Mouse (Mus musculus) regulatory T cell (primary cell): ENCODE results near the gene Bicra.

ENCODE experiments used
- in situ Hi-C: fragments of 300-600 bp; cut with MboI, MseI; formaldehyde crosslinking; loops from one replicate; pipeline ENCODE4 v1.15.1; 2025; ENCODE audit warnings: high pct_unique_total_duplicates

Gene Bicra

GRCm38 (mm10) chr7:15974712-15975111, 73.0 kb downstream of the Bicra start:
- in situ Hi-C loops: no loop called here

GRCm38 (mm10) chr7:15972247-15972646, 75.5 kb downstream of the Bicra start:
- in situ Hi-C loops: no loop called here

- in situ Hi-C loops: no loop called here
Observed at GRCm38 (mm10) chr7:15969674-15970073, 78.0 kb downstream of the Bicra start.

GRCm38 (mm10) chr7:15968322-15968721, 79.4 kb downstream of the Bicra start:
- in situ Hi-C loops: no loop called here

GRCm38 (mm10) chr7:15967312-15967711, 80.4 kb downstream of the Bicra start, which contains the start of gene Ehd2:
Gene Ehd2, minus strand, starts transcription at chr7:15967567.
- in situ Hi-C loops: no loop called here

- in situ Hi-C loops: no loop called here
Observed at GRCm38 (mm10) chr7:15966489-15966888, 81.2 kb downstream of the Bicra start.

GRCm38 (mm10) chr7:15963798-15964652, 83.7 kb downstream of the Bicra start:
- in situ Hi-C loops: no loop called here

- in situ Hi-C loops: no loop called here
Observed at GRCm38 (mm10) chr7:15962311-15963288, 85.1 kb downstream of the Bicra start.

GRCm38 (mm10) chr7:15961798-15962197, 85.9 kb downstream of the Bicra start:
- in situ Hi-C loops: no loop called here

GRCm38 (mm10) chr7:15961239-15961638, 86.5 kb downstream of the Bicra start:
- in situ Hi-C loops: no loop called here

- in situ Hi-C loops: no loop called here
Observed at GRCm38 (mm10) chr7:15960691-15961090, 87.0 kb downstream of the Bicra start.

GRCm38 (mm10) chr7:15956143-15956542, 91.6 kb downstream of the Bicra start:
- in situ Hi-C loops: no loop called here

GRCm38 (mm10) chr7:15955509-15955908, 92.2 kb downstream of the Bicra start:
- in situ Hi-C loops: no loop called here

- in situ Hi-C loops: no loop called here
Observed at GRCm38 (mm10) chr7:15954978-15955443, 92.7 kb downstream of the Bicra start.

- in situ Hi-C loops: no loop called here
Observed at GRCm38 (mm10) chr7:15954436-15954835, 93.3 kb downstream of the Bicra start.

GRCm38 (mm10) chr7:15953307-15954074, 94.2 kb downstream of the Bicra start:
- in situ Hi-C loops: no loop called here

- in situ Hi-C loops: no loop called here
Observed at GRCm38 (mm10) chr7:15952416-15952815, 95.3 kb downstream of the Bicra start.

GRCm38 (mm10) chr7:15950008-15950407, 97.7 kb downstream of the Bicra start:
- in situ Hi-C loops: no loop called here

GRCm38 (mm10) chr7:15949216-15949790, 98.4 kb downstream of the Bicra start:
- in situ Hi-C loops: no loop called here

GRCm38 (mm10) chr7:15948381-15948941, 99.3 kb downstream of the Bicra start:
- in situ Hi-C loops: no loop called here
